Mouse (Mus musculus) neural tube, embryonic 10.5 days (tissue): ENCODE data around the gene Tgm4.

Experiments
- DNase-seq: peaks from one replicate; pipeline ENCODE4 v3.0.0-alpha.2; 2017; ENCODE audit warnings: low spot score; ENCODE audit errors: extremely low spot score

The Tgm4 gene

DNA sequence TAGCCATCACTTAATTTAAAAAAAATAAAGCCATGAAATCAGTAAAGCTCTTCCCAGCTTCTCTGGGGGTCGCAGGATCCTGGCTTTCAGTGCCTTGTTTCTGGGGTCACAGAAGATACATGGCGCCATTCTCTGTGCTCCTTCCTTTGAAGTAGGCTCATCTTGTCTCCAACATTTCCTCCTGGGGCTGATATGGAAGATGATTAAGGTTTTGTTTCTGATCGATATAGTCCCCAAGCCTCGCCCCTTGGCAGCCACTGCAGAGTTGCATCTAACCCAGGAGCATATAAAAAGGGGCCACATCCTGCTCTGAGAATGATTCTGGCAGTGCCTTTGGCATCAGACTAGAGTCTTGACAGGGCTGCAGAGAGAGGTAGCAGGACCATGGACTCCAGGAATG lies at the start of gene Tgm4:
Gene Tgm4 (plus strand): TSS at position 301 of the 400 bp plus-strand sequence.
- no peak for DNase-seq

DNA sequence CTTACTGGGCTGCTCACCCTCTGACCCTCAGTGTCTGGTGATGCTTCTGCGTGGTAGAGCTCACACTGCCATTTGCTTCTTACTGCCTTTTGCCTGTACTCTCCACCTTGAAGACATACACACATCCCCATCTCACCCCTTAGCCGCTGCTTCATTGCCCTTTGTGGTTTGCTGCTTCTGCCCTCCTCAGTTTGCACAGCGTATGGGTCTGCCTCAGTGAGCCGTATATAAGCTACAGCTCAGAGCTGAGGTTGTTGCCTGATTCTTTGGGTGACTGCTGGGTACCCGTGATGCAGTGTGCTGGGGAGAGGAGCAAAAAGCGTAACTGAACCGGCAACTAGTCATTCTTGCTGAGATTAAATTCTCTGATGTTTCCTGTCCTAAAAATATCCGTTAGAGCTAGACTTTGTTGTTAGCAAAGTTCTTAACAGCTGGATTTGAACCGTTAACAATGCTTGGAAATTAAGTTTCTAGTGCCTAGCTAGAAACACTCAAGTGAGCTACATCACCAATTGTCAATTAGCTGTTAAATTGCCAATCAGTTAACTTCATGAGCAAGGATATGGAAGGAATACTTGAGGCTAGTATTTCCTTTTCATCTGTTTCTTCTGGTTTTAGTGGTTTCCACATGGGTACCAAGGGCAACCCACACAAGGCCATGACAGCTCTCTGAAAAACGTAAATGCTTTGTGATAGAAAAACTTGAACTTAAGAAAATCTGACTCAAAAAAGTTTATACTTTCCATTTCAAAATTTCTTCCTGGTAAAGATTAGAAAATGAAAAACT lies 35.9 kb upstream of the Tgm4 start:
- DNase-seq, result no peak

GRCm38 (mm10) chr9:122999193-122999586 lies 35.3 kb upstream of the Tgm4 start:
- DNase-seq, result no peak

GRCm38 (mm10) chr9:123004718-123005117 lies 29.8 kb upstream of the Tgm4 start:
- no peak for DNase-seq

GRCm38 (mm10) chr9:123006071-123006470 lies 28.5 kb upstream of the Tgm4 start:
- no peak for DNase-seq

DNA sequence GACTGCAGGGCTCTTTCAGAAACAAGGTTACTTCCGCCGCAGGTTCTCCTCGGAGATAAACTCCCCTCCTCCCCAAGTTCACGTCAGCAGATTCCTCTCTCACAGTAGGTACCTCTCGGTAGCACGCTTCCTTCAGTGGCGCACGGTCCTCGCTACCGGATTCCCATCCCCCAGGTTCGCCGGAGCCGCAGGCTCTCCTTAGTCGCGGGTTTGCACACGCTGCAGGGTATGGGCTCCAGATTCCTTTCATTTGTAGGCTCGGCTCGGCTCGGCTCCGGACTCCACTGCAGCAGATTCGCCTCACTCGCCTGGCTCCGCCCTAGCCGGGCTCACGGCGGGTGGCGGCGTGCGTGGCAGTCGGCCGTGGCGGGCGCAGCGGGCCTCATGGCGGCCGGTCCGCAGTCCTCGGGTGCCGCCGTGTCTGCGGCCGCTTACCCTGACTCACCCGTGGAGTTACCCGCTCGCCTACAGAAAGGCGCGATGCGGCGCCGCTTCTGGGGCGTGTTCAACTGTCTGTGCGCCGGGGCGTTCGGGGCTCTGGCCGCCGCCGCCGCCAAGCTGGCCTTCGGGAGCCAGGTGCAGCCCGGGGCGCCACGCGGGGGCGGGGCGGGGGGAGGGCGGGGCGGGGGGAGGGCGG lies 13.4 kb upstream of the Tgm4 start, which contains the start of gene Tmem42:
Gene Tmem42 (plus strand): TSS at position 332 of the 637 bp plus-strand sequence.
- peak; percentile 89 for DNase-seq

GRCm38 (mm10) chr9:123021636-123022379 lies 12.7 kb upstream of the Tgm4 start:
- no peak for DNase-seq

GRCm38 (mm10) chr9:123024201-123024600 lies 10.3 kb upstream of the Tgm4 start:
- no peak for DNase-seq

- DNase-seq, result no peak
Observed at GRCm38 (mm10) chr9:123031496-123032246, 2.9 kb upstream of the Tgm4 start.

GRCm38 (mm10) chr9:123047665-123048064 lies 13.1 kb downstream of the Tgm4 start:
- no peak for DNase-seq

DNA sequence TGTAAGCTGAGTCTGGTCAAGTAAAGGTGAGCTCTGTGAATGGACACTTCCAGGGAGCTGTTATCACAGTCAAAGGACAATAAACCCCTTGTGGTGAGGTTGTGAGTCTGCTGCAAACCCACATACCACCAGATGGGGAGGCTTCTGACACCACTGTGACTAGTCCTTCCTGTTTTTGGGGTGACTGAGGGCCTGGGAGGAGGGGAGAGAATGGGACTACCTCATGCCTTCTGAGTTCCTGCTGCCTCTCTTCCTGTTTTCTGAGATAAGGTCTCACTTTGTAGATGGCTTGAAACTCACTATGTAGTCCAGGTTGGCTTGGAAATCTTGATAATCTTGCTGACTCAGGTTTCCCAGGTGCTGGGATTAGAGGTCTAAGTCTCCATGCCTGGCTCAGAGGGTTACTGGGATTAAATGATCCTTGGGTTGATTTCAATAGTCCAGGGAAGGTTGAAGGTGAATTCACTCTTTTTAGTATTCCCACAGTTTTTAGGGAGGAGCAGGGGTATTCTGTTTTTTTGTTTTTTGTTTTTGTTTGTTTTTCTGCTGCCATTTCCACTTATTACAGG lies 24.3 kb downstream of the Tgm4 start:
- no peak for DNase-seq

DNA sequence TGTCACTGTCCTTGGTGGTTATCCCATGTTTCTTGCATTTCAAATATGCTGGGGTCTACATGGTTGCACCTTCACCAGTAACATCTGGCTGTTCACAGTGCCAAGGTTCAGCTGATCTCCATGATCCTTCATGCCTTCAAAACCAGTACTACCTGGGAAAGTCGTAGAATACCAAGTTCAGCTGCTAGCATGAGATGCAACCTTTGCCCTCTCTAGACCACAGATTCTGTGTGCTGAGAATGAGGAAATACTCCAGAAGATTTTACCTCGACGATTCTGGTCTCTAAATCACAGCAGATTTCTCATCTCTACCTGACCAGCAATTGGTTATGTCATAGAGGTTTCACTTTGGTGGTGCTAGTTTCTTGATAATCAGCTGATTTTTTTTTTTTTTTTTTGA lies 25.6 kb downstream of the Tgm4 start:
- DNase-seq, result no peak

- no peak for DNase-seq
Observed at GRCm38 (mm10) chr9:123079149-123079548, 44.6 kb downstream of the Tgm4 start.

- DNase-seq, result no peak
Observed at GRCm38 (mm10) chr9:123080355-123080754, 45.8 kb downstream of the Tgm4 start.

DNA sequence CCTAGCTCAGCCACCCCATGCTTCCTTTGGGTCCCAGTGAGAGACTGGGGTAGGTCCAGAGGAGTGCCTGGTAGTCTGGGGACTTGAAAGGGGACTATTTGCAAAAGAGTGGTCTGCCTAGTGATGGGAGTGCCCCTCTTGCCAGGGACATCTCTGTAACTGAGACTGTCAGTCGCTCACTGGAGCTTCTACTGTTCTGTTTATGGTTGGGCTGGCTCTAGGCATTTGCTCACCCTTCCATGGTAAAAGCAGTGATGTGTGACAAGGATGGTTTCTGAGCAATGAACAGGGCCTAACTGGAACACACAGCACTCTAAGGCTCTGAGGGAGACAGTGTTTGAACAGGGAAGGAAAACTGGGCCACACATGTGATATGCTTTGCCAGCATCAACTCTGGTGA lies 46.3 kb downstream of the Tgm4 start:
- DNase-seq, result no peak

DNA sequence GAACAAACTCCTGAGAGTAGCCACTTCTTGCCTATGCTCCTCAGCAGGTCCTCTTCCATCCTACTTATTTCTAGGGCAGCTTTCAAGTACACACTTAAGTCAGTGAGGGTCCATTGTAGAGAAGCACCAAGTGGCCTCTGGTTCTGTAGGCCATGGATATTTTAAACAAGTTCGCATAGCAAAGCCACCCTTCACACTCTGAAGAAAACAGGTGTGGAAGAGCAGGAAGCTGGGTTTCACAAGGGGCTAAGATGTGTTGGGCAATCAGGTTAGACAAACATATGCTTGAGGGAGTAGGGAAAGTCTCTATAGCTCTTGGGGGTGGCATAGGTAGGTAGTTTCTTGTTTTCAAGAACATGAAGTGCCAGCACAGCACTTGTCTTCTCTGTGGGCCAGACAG lies 50.8 kb downstream of the Tgm4 start:
- DNase-seq, result no peak

GRCm38 (mm10) chr9:123087558-123087957 lies 53.0 kb downstream of the Tgm4 start:
- no peak for DNase-seq

DNA sequence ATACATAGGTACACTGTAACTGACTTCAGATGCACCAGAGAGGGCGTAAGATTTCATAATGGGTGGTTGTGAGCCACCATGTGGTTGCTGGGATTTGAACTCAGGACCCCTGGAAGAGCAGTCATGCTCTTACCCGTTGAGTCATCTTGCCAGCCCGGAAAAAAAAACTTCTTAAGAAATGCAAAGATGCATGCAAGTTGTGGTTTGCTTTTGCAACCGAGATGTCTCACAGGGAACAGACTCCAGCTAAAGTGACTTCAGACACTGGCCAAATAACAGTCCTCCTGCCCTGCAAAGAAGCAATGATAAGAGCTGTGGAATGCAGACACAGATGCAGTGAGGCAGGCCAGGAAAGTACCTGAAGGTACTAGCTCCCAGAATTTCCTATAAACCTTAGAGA lies 56.3 kb downstream of the Tgm4 start:
- DNase-seq, result no peak

DNA sequence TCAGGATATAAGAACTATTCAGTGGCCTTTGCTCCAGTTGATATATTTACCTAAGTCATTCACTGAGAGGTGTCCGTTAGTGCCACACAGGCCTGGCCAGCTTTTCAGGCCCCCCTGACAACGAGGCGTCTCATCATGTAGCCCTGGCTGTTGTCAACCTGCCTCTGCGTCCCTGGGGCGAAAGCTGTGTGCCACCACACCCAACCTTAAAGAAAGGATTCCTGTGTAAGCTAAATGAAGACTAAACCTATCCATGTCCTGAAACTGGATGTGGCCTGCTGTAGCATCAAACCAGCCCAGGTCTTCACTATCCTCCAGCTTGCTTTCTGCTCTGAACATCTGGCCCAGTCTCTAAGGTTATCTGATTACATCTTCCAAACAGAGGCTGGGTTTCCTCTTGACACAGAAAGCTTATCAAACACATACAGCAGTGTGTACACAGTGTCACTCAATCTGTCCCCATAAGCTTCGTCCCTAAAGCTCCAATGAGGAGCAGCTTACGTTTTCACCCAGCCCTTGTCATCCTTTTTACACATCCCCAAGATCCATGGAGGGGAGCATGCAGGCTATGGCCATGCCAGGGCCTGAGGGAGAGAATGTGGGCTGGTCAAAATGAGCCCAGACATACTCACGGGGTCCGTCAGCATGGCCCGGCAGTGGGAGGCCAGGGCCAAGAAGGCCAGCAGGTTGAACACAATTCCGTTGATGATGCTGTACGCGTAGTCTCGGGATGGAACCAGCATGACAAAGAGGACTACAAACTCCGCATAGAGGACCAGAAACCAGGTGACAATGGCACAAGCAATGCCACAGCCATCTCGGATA lies 65.3 kb downstream of the Tgm4 start:
- DNase-seq, result no peak

DNA sequence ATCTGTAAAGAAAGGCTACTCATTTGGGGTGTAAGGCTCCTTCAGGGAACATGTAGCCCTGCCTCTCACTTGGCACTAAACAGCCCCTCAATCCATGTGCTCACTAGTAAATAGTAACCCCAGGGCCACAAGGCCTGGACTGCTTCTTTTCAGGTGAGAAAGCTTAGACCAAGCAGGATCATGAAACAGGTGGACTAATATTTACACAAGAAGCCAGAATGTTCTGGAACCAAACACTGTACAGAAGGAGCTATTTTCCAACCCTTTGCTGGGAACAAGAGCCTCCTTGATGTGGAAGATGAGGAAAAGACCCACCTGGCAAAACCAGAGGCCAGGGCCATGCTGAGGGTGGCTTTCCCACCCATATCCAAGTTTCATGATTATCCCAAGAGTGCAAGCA lies 68.9 kb downstream of the Tgm4 start:
- DNase-seq, result no peak
